Mouse (Mus musculus): ENCODE results near the gene Pibf1. TPM values are rescaled to one million over a fixed set of nuclear protein-coding genes. Genes with fewer than 3 reads are reported as not detected.

Pibf1 gene
- polyA plus RNA-seq, 2 experiments from 2014 or later = 18.0 to 18.5 TPM

DNA sequence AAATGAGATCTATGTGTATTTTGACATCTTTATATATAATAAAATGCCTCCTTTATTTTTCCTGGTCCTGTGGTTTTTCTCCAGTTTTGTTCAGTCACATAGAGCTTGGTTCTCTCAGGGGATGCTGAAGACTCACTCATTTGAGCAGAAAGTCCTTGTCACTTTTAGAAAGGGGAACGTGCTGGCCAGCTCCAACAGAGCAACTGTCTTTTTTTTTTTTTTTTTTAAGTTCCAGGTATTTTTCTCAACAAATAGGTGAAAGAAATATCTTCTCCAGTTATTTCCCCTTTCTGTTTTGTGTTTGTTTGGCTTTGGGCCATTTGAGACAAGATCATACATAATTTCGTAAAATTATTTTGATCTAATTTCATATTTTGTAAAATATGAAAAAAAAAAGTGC is 174.8 kb downstream of the Pibf1 start:
- ATAC-seq = no peak

DNA sequence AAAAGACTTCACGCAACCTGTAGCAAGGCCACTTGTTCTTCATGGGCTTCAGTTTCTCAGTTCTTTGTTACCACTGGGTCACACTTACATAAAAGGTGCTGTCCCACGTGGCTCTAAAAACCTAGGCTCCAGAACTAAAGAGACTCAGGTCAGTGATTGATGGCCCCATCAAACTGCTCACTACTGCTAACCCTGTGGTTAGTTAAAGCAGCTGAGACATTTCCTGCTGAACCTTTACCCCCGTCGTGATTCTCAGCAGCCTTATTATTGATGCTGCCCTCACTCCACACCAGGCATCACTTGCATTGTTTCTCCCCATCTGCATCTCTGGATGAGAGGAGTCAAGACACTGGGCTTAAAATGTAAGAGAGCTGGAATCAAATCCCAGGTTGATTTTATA is 176.6 kb downstream of the Pibf1 start:
- no peak for ATAC-seq

DNA sequence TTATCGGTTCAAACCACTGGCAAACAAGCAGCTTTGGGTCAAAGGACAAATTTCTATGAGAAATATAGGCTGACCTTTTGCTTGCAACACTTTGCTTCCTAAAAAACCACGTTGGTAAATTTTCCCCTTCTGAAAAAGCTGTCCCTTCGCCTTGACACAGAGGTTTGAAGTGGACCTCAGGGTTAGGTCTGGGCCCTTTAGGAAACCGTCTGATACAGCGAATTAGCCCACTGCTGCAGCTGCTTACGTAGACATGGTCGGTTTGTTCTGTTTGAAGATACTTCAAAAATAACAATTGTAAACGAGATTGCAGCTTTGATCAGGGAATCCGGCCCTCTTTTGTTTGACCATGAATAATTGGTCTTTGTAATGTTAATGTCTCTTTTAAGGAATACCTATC is 179.1 kb downstream of the Pibf1 start:
- no peak for ATAC-seq

DNA sequence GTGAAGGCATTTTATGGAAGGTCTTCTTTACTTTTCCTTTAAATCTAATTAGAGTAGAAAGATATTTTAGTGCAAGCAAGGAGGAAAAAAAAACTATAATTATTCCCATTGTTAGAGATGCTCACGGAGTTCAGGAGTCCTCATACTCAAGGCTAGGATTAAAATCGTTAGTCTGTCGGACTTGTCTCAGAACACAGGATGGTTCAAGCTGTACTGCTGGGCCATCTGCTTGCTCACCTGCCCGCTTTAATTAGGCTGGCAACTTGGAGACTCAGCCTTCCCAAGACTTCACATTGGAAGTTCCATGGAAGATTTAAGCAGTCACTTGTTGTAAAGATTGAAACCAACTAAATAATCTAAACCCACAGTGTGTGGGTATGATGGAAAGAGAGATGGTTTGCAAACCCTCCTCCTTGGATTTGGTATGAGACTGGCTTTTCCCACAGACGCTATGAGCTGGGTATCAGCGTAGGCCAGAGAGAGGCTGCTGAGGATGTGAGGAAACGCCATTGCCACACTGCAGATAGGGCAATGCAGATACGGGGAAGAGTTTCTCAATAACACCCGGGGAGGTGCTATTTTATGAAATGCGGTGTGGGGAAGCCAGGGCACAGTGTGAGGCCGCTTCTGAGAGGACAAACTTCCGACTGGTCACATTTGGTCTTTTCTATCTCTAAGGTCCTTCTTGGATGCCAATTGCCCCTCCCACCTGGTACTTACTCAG is 179.7 kb downstream of the Pibf1 start:
- no peak for ATAC-seq

DNA sequence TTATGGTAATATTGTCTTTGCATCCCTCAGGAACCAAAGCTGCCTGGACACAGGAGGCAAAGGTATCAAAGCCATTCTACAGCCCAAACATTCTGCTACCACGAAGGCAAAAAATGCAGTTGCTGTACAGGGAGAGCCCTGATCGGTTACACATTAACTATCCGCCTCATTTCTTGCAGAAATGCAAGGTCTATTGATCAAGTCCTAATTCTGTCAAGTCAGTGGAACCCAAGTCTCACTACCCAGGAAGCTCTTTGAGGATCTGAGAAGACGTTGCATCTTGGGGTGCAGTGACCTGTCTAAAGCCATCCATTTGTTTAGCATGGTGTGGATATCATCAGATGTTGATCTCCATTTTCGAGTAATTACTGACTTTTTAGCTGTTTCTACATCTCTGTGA is 181.2 kb downstream of the Pibf1 start:
- ATAC-seq = no peak

DNA sequence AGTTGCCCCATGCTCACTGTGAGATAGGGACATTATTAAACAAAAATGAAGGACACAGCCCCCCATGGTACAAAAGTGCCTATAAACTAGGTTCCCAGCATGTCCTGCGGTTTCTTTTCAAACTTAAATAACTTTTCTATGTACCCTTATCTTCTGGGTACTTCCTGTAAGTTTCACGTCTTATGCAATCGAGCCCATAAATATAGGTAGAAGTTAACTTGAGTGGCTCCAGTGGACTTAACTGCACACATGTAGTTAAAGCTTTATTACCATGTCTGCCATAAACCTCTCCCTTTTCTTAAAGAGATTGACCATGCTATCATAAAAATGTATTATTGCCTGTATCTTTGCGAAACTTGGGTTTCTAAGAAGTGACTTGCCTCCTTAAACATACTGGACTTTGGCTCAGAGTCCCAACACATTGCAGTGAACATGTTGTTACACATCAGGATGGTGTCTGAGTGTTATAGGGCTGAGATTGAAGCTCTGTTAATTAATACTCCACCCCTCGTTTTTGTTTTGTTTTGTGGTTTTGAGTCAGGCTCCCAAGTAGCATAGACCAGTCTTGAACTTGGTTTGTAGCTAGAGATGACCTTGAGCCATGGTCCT is 181.7 kb downstream of the Pibf1 start:
- no peak for ATAC-seq

DNA sequence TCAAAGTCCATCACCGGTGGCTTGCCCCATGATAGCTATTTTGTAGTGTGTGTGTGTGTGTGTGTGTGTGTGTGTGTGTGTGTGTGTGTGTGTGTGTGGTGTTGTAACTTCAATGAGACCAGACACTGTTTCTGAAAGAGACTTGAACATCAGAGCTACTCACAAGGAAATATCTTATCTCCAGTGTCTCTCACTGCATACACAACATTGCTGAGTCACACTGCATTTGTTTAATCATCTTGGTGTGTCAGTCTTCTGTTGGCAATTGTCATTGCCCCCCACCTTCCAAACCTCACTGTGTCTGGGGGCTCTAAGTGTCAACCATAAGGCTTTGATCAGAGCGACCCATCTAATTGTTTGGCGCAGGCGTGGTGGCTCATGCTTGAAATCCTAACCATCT is 186.3 kb downstream of the Pibf1 start:
- no peak for ATAC-seq

DNA sequence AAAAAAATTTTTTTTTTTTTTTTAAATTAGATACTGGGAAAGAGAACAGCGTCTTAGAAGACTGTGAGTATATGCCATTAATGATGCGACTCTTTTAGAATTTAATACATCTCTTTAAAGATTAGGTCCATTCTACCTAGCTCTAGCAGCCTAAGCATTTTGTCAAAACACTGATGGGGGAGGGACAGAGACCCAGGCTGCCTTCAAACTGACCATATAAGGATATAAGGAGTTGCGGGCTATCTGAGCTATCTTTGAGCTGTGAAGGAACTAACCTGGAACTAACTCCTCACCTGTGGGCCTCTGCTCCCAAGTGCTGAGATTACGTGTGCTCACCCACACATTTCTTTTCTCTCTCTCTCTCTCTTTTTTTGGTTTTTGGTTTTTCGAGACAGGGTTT is 193.0 kb downstream of the Pibf1 start:
- ATAC-seq = no peak

DNA sequence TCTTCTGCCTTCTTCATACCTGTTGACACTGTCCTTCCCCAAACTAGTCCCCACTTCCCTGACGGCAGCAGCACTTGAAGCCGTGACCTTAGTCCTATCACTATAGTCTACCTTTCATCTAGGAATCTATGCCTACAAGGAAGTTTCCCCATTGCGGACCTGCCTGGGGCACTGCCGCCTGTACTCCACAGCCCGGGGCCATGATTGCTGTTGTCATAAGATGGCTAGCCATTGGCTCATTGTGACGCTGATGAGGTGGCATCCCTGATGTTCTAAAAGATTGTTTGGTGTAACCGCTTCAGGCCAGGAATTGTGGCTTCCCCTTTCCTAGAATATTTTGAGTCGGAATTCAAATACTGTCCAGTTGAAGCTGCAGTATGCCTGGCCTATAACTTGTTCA is 195.2 kb downstream of the Pibf1 start:
- ATAC-seq = no peak

DNA sequence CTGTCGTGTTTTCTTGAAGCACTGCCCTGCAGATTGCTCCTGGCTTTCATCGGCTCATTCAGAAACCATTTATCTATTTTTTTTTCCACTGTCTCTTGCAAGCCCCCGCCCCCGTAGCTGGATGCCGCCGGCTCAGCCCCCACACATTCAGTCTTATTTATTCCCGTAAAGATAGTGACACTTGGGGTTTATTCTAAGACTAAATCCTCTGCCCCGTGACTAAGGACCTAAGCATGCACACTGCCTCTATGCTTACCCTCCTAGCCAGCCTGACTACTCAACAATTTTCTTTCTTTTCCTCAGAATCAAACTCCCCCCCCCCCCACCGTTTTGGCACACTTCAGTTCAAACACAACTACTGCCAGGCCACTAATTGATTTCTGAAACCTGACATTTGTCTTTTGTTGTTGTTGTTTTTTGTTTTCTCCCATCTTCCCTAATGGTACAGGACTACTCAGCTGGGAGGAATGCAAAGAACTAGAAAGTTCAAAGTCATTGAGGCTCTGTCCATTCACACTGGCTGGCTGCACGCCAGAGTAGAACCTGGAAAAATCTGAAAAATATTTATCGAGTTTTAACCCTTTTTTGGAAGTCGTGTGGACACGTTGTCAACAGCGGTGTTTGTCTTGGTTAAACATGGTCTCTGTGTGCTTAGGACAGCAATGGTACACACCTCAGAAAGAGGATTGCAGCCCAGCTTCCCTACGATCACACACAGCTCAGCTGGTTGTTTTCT is 196.6 kb downstream of the Pibf1 start:
- no peak for ATAC-seq

DNA sequence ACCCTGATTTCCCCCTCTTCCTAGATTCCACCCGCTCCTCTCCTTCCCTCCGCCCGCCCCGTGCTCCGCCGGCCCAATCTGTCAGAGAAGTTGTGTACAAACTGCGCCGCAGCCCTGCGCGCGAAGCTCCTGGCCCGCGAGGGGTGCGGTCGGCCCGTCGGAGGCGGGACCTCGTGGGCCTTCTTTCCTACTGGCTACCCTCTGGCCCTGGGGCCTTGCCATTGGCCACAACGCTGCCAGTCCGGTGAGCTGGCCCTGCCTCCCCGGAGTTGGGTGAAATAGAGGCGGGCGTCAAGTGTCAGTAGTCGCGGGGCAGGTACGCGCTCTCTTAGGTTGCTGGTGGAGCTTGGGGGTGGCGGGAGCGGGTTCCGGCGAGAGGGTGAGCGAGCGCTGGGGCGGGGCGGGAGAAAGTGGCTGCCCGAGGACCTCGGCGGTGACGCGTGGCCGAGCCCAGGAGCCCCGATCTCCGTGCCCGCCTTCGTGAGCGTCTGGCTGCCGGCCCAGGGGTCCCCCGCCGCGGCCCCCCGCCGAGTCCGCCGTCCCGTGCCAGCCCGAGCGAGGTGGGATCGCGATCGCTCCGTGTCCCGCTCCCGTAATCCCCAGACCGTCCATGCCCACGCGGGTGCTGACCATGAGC is 199.3 kb downstream of the Pibf1 start, which contains the start of gene Klf5:
Gene Klf5, plus strand, starts transcription at position 307 of the 637 bp plus-strand sequence.
- ATAC-seq = peak; percentile 86

DNA sequence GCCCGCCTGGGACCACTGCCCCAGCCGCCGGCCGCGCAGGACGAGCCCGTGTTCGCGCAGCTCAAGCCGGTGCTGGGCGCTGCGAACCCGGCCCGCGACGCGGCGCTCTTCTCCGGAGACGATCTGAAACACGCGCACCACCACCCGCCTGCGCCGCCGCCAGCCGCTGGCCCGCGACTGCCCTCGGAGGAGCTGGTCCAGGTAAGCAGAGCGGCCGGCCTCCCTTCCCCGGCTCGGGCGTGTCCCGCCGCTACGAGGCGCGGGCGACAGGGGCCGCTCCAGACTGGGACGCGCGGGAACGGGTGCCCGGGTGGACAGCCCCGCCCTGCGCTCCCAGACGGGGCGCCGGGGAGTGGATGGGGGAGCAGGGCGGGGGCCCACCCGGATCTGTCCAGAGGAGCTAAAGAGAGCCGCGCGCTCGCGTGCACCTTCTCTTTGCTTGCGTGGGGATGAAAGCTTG is 199.8 kb downstream of the Pibf1 start:
- ATAC-seq = no peak

DNA sequence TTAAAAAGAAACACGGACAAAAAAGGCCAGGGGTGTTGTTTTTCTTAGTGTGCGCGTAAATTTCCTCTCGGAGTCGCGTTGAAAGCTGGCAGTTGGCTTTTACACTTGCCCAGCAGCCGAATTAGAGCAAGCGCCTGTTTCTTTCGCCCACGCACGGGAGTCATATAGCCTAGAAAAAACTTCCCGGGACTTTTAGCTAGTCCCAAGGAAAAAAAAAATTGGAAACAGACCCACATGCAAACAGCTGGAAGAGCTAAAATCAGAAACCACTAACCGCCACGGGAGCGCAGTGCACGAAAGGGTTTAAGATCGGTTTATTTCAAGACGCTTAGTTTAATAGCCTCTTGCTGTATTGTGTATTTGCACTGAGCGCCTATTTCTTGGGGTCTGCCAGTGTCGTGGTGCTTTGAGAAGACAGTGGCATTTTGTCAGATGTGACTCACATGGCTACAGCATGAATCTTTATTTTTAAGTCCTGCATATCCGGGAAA is 200.5 kb downstream of the Pibf1 start:
- ATAC-seq = no peak

DNA sequence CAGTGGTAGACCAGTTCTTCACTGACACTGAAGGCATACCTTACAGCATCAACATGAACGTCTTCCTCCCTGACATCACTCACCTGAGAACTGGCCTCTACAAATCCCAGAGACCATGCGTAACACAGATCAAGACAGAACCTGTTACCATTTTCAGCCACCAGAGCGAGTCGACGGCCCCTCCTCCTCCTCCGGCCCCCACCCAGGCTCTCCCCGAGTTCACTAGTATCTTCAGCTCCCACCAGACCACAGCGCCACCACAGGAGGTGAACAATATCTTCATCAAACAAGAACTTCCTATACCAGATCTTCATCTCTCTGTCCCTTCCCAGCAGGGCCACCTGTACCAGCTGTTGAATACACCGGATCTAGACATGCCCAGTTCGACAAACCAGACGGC is 202.2 kb downstream of the Pibf1 start:
- no peak for ATAC-seq

Other genes starting within 250 kb of the Pibf1 start
- 10 to 100 TPM; 32.3 to 44.8 TPM for gene Rpl36a-ps1, start 105.1 kb upstream of the Pibf1 start, polyA plus RNA-seq (2017; shearing (Covaris generic))
- 10 to 100 TPM; 56.1 to 58.4 TPM for gene Mzt1, start 53.3 kb upstream of the Pibf1 start, polyA plus RNA-seq (2017; shearing (Covaris generic))
- gene Bora, start 53.2 kb upstream of the Pibf1 start, polyA plus RNA-seq (2017; shearing (Covaris generic)) = 10 to 100 TPM; 27.4 to 31.0 TPM
- gene Dis3, start 346 bp downstream of the Pibf1 start, polyA plus RNA-seq (2017; shearing (Covaris generic)) = 1 to 10 TPM; 5.3 to 9.0 TPM
- not detected for gene Klf5, start 199.3 kb downstream of the Pibf1 start, polyA plus RNA-seq (2017; shearing (Covaris generic))